Mouse (Mus musculus) embryonic fibroblast, embryonic 13.5 days (primary cell): ENCODE measurements around the gene Lmtk3. TPM values are rescaled to one million over a fixed set of nuclear protein-coding genes. Genes with fewer than 3 reads are reported as not detected.
A peak's percentile ranks its signal among the peaks of the same experiment; 100 is the strongest.

ENCODE experiments used
- H3K27ac ChIP-seq: 2 replicates; pipeline ENCODE4 v1.5.1; 2012; ENCODE audit warnings: low read length, control low read depth, inconsistent platforms; ENCODE audit not compliant: insufficient read depth
- H3K4me1 ChIP-seq: 2 replicates; pipeline ENCODE4 v1.6.1; 2011; ENCODE audit warnings: low read length; ENCODE audit not compliant: control insufficient read depth, insufficient read depth
- H3K4me3 ChIP-seq: 2 replicates; pipeline ENCODE4 v1.5.1; 2011; ENCODE audit warnings: mild to moderate bottlenecking, control low read depth, low read length; ENCODE audit not compliant: insufficient read depth
- CTCF ChIP-seq: IDR thresholded peaks from 2 replicates; pipeline ENCODE4 v1.5.1; 2011; ENCODE audit warnings: mild to moderate bottlenecking, control low read depth, low read length, moderate library complexity, borderline replicate concordance; ENCODE audit not compliant: insufficient read depth
- POLR2A ChIP-seq: IDR thresholded peaks from 2 replicates; pipeline ENCODE4 v1.6.1; 2011; ENCODE audit warnings: low read depth, mild to moderate bottlenecking, control low read depth, low read length, moderate library complexity
- polyA plus RNA-seq: library from polyadenylated mRNA; stranded (reverse); fragments of >200 nt; gene quantifications from 2 replicates; pipeline ENCODE4 v1.2.4, GENCODE M21; 2011; ENCODE audit warnings: low read depth; ENCODE audit not compliant: missing spikeins, insufficient read length

Lmtk3 gene
- 5.5 and 8.7 TPM in 2 replicates for polyA plus RNA-seq

- H3K27ac ChIP-seq: no peak within 1 kb of the TSS
- peaks cover 6% of the 10 kb centered on the region; the same call in 1 of the 2 replicates for H3K4me1 ChIP-seq
- TF ChIP-seq POLR2A (peak; percentile 51; the same call in 1 of the 2 replicates), CTCF (no peak)
- H3K4me3 ChIP-seq: peak within 1 kb of the TSS; percentile 53
Measured at GRCm38 (mm10) chr7:45783511-45784091, at the start of gene Lmtk3. Lmtk3 (plus strand) TSS chr7:45783738.

- no peak for TF ChIP-seq POLR2A
- peak; percentile 30; the same call in 1 of the 2 replicates for TF ChIP-seq CTCF
- Histone ChIP-seq H3K4me3 (no peak overlapping the region), H3K4me1 (no peaks in the 10 kb centered on the region), H3K27ac (no peak overlapping the region)
Measured at GRCm38 (mm10) chr7:45739162-45739763, 44.3 kb upstream of the Lmtk3 start.

DNA sequence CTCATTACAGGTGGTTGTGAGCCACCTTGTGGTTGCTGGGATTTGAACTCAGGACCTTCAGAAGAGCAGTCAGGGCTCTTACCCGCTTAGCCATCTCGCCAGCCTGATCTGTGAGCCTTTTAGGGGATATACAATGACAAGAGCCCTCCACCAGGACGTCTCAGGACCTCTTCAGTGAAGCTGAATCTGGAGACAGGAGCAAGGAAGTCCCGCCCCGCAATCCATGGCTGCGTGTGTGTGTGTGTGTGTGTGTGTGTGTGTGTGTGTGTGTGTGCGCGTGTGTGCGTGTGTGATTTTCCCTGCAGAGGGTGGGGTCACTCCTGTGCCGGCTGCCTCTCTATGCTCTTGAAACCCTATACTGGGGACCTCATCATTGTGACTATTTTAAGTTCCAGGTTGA, 43.7 kb upstream of the Lmtk3 start:
- Histone ChIP-seq H3K27ac (no peak overlapping the region), H3K4me1 (no peaks in the 10 kb centered on the region), H3K4me3 (no peak overlapping the region)
- TF ChIP-seq POLR2A: no peak
- no peak for TF ChIP-seq CTCF

DNA sequence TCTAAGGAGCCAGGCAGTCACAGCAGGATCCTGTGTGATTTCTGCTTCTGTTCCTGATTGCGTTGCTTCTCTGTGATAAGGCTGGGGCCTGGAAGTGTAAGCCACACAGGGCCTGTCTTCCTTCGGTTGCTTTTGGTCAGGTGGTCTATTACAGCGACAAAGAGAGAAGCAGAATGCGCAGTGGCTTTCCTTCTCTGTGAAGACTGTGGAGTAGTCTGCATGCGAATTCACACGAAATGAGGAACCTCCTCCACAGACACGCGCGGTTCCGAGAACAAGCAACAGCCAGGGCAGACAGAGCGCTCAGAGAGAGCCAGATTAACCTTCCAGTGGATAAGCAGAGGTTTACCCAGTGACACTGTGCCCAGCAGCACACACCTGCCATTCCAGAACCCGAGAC, 42.2 kb upstream of the Lmtk3 start:
- no peak for TF ChIP-seq CTCF
- no peak for TF ChIP-seq POLR2A
- no peak overlapping the region for H3K4me3 ChIP-seq
- H3K4me1 ChIP-seq: no peaks in the 10 kb centered on the region
- H3K27ac ChIP-seq: no peak overlapping the region

GRCm38 (mm10) chr7:45741777-45742176, 41.8 kb upstream of the Lmtk3 start:
- no peak overlapping the region for H3K4me3 ChIP-seq

GRCm38 (mm10) chr7:45742338-45742737, 41.2 kb upstream of the Lmtk3 start:
- Histone ChIP-seq H3K4me1 (no peaks in the 10 kb centered on the region), H3K4me3 (no peak overlapping the region), H3K27ac (no peak overlapping the region)
- peak; percentile 49; the same call in 1 of the 2 replicates for TF ChIP-seq CTCF
- TF ChIP-seq POLR2A: no peak

More at GRCm38 (mm10) chr7:45741777-45742176, 41.8 kb upstream of the Lmtk3 start:
- Histone ChIP-seq H3K4me1 (no peaks in the 10 kb centered on the region), H3K27ac (no peak overlapping the region)
- TF ChIP-seq CTCF (no peak), POLR2A (0 out of 2 replicates have a peak, but pooled peaks have one; percentile 25)

- peaks cover 13% of the 10 kb centered on the region for H3K4me1 ChIP-seq
- TF ChIP-seq CTCF: no peak
- no peak for TF ChIP-seq POLR2A
- no peak overlapping the region for H3K27ac ChIP-seq
- no peak overlapping the region for H3K4me3 ChIP-seq
Measured at GRCm38 (mm10) chr7:45744387-45744786, 39.2 kb upstream of the Lmtk3 start.

- H3K4me1 ChIP-seq: peaks cover 20% of the 10 kb centered on the region
- no peak overlapping the region for H3K4me3 ChIP-seq
- H3K27ac ChIP-seq: no peak overlapping the region
- TF ChIP-seq CTCF: peak; percentile 5; the same call in 1 of the 2 replicates
- TF ChIP-seq POLR2A: no peak
Measured at GRCm38 (mm10) chr7:45746518-45746917, 37.0 kb upstream of the Lmtk3 start.

GRCm38 (mm10) chr7:45747450-45747849, 36.1 kb upstream of the Lmtk3 start:
- peaks cover 20% of the 10 kb centered on the region for H3K4me1 ChIP-seq
- H3K4me3 ChIP-seq: no peak overlapping the region
- no peak for TF ChIP-seq CTCF
- TF ChIP-seq POLR2A: no peak

GRCm38 (mm10) chr7:45748110-45748509, 35.4 kb upstream of the Lmtk3 start:
- TF ChIP-seq POLR2A (no peak), CTCF (no peak)
- Histone ChIP-seq H3K4me1 (peaks cover 20% of the 10 kb centered on the region), H3K27ac (no peak overlapping the region; the same call in 1 of the 2 replicates), H3K4me3 (no peak overlapping the region)

More at GRCm38 (mm10) chr7:45747450-45747849, 36.1 kb upstream of the Lmtk3 start:
- H3K27ac ChIP-seq: no peak overlapping the region

DNA sequence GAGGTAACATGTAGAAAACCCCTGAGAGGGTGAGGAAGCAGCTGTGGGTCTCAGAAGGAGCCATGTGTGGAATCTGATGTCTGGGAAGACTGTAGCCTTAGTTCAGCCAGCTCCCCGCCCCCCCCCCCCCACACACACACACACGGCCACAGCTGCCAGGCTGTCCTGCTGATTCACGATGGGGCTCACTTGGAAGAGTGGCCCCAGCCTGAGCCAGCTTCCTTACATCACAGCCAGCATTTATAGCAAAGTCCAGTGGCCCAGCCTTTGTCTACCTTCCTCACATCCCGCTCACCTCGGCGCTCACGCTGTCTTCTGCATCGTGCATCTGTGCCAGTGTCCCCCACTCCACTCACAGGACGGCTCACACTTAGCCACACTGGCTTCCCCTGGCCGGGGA, 34.1 kb upstream of the Lmtk3 start:
- Histone ChIP-seq H3K4me1 (peaks cover 20% of the 10 kb centered on the region), H3K27ac (peak overlapping the region; percentile 55; the same call in 1 of the 2 replicates), H3K4me3 (no peak overlapping the region)
- no peak for TF ChIP-seq POLR2A
- TF ChIP-seq CTCF: no peak
